ENCODE assay signal across 21 mouse cellular contexts in the genomic region with DNA sequence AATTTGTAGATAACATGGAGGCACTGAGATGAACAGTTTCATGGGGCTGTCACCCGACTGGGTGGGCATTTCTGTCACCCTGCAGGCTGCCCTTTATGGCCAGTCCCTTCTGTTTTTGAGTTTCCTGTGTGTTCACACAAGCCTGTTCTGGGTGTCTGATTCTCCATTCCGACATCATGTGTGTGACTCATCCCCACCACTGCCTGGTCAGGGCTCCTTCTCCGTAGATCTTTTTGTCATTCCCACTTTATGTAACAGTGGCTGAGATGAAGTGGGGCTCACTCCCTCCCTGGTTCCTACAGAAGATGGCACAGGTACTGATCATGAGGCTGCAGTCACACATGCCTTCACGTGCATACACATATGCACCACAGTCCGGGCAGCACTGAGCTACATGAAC. TPM values are rescaled to one million over a fixed set of nuclear protein-coding genes. Genes with fewer than 3 reads are reported as not detected.
"Had no signal": no experiment of that assay in that cellular context is flagged by ENCODE, and none has a peak within 500 bp of the region (broad histone marks: within the 10 kb centered on the region; RNA-seq: fewer than 3 reads in every experiment).

No protein-coding gene starts in this region.

- H3K36me3 ChIP-seq: liver, embryonic 13.5 days; midbrain, embryonic 15.5 days; neural tube, embryonic 12.5 days; neural tube, embryonic 15.5 days; stomach, embryonic 15.5 days had no signal

- H3K4me3 ChIP-seq: liver, embryonic 13.5 days; midbrain, embryonic 15.5 days; neural tube, embryonic 12.5 days; neural tube, embryonic 15.5 days; stomach, embryonic 15.5 days had no signal

- DNase-seq: kidney, adult 2 months; kidney, postnatal 36 days; layer of hippocampus, adult 9-11 months; liver, embryonic 13.5 days; lung, adult 2 months; lung, postnatal 14 days; lung, postnatal 4 days; retina, postnatal 1 day; right cerebral cortex, postnatal 25 days; spleen, adult 18-20 months; thymus, adult 2 months; thymus, postnatal 14 days had no signal

- H3K27ac ChIP-seq: liver, embryonic 13.5 days; midbrain, embryonic 15.5 days; neural tube, embryonic 12.5 days; neural tube, embryonic 15.5 days; stomach, embryonic 15.5 days had no signal

- H3K9ac ChIP-seq: liver, embryonic 13.5 days; midbrain, embryonic 15.5 days; neural tube, embryonic 15.5 days; stomach, embryonic 15.5 days had no signal

- H3K4me2 ChIP-seq: liver, embryonic 13.5 days; midbrain, embryonic 11.5 days; midbrain, embryonic 15.5 days; neural tube, embryonic 12.5 days; neural tube, embryonic 15.5 days; stomach, embryonic 15.5 days had no signal

- ATAC-seq: intestine, postnatal 0 days; midbrain, embryonic 15.5 days had no signal

- H3K9me3 ChIP-seq: liver, embryonic 13.5 days; midbrain, embryonic 15.5 days; neural tube, embryonic 12.5 days; neural tube, embryonic 15.5 days; stomach, embryonic 15.5 days had no signal

RNA-seq across cellular contexts. Expression of a gene that starts 35.4 kb away (rescaled TPM):
- total RNA-seq: left cerebral cortex, postnatal 10 days; left cerebral cortex, postnatal 36 days; megakaryocyte-erythroid progenitor cell, adult 5-6 weeks had no signal
